Mouse (Mus musculus): ENCODE results near the gene Cdh23.

DNA sequence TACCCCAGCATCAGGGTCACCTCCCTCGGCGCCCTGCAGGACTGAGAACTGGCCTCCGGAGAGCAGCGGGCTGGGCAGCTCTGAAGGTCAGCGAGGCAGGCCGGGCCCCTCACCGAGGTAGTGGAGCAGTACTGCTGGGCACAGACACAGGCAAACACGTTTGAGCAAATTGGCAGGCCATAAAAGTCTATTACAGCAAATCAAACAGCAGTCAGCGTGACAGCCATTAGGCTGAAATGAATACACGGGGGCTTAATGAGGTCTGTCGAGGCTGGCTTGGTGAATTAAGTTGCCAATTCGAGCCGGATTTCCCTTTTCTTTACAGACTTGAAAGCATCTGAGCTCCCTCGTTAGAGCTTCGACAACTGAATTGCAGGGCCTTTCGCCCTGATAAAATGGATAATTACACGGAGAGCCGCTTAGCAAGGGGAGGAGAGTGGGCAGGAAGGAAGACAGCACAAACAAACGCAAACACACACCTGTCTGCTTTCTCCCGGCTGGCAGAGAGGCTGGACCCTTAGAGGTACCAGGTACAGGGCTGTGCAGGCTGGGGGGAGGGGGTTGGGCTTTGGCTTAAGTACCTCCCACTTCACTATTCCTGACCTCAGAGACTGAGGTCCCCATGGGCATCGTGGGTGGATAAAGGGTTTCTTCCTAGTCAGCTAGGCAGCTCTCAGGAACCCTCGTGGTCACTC, 103.3 kb downstream of the Cdh23 start:
- TF ChIP-seq HCFC1 (IDR thresholded peaks at IDR 0.05; ENCODE audit: borderline replicate concordance, insufficient read depth, low read length) (no peak), ZC3H11A (IDR thresholded peaks at IDR 0.05; ENCODE audit: borderline replicate concordance, low read depth, low read length) (no peak)
